Mouse (Mus musculus): ENCODE measurements around the gene Lypd6.

The Lypd6 gene

DNA sequence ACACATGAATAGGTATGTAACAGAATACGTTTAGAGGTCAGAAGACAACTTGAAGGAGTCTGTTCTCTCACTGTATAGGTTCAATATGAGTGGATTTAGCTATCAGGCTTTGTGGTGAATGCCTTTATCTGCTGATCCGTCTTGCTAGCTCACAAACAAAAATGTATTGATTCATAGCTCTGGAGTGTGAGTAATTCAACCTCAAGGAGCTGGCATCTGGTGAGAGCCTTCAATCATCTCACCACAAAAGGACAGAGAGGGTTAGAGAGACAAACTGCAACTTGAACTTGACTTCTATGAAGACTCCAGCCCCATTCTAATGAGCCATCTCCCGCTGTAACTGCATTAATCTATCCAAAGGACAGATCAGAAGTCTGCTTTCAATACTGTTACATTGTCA, 40.6 kb downstream of the Lypd6 start:
- DNase-seq (ENCODE audit: low spot score in 2 of 2): no peak

DNA sequence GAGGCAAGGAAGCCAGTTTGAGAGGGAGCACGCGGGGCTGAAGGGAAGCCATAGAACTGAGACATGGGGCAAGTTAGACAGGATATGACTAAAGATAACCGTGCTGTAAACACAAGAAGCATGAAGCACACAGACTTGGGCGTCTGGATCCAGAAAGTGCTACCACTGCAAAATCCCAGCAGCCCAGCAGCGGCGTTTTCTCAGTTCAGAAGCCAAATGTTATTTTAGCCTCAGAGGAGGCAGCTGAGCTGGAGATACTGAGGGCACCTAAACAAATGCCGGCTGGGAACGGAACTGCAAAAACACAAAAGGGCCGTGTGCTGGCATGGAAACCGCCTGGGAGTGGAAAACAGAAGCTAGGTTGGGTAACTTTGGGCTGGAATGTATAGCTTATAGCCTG, 43.9 kb downstream of the Lypd6 start:
- DNase-seq (ENCODE audit: low spot score in 2 of 2): no peak

DNA sequence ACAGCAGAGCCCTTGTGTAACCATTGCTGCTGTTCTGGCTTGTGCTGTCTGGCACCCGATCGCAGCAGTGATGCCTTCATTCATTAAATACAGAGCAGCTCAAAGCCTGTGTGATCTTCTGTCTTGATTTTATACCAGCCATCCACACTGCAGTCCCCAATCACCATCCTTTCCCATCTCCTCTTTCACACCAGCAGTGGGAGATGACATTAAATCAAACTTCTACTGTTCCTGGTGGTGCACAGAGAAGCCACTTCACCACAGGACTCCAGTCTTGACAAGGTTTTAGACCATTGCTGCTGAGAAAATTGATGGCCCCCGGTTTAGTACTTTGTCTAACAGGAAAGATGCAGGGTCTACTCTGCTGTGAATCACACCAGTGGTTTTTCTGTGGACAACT, 44.9 kb downstream of the Lypd6 start:
- no peak for DNase-seq (ENCODE audit: low spot score in 2 of 2)

DNA sequence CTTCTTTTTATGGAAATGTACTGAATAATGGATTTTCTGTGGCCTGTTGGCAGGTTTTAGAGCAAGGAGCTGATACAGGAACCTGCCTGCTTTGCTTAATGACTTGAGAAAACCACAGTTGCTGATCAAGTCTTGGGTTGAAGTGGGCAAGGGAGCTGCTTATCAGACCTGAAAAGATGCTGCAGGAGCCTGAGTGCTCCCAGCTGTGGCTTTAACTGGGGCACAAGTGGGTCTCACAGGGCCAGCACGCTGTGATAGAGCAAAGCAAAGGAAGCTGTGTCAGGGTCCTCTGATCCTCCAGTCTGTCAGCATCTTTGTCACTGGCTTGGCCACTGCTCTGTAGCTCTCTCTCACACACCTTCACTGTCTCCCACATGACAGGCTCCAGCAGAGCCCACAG, 45.4 kb downstream of the Lypd6 start:
- no peak for DNase-seq (ENCODE audit: low spot score in 2 of 2)

DNA sequence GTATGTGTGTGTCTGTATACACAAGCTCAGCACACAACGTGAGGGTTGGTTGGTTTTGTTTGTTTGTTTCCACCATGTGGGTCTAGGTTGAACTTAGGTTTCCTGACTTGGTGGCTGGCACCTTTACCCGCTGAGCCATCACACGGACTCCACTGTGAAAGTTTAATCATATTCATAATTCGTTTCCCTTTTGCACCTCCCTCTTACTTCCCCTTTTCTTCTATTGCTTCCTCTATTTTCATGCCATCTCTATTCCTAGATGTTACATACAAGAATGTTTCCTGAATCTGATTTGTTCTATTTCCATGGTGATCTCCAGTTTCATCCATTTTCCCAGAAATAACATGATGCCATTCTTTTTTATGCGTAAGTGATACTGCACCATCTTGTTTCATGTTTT, 46.2 kb downstream of the Lypd6 start:
- no peak for DNase-seq (ENCODE audit: low spot score in 2 of 2)

DNA sequence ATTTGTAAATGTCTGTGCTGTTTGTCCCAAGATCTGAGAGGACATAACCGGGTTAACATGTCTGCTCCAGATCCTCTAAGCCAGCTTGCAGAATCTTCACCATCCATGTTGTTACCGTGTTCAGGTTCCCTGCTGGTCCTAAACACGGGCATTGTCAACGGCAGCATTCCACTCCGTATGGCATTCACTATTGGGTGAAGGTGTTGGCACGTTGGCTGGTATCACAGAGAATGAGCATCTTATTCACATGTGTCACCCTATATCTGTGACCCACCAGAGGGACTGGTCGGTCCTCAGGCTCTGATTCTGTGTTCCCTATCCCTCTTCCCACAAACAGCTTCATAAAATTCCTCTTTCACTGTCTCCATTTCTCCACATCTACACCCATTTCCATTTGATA, 52.9 kb downstream of the Lypd6 start:
- DNase-seq (ENCODE audit: low spot score in 2 of 2): no peak

DNA sequence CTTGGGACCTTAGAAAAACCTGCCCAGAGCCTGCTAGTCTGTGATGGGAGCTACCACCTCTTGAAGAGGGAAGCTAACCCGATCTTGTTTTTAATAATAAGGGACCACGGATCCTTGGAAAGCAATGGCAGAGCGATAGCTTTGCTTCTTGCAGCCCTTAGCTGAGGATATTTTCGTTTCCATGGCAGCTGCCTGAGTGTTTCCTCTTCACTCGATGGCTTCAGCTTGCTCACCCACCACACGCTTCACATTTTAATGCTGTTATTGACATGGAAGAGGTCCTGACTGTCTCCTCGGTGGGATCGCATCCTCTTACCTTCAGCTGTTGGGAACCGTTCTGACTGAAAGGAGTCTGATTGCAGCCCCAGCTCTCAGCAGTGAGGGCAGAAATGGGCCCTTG, 54.6 kb downstream of the Lypd6 start:
- no peak for DNase-seq (ENCODE audit: low spot score in 2 of 2)

DNA sequence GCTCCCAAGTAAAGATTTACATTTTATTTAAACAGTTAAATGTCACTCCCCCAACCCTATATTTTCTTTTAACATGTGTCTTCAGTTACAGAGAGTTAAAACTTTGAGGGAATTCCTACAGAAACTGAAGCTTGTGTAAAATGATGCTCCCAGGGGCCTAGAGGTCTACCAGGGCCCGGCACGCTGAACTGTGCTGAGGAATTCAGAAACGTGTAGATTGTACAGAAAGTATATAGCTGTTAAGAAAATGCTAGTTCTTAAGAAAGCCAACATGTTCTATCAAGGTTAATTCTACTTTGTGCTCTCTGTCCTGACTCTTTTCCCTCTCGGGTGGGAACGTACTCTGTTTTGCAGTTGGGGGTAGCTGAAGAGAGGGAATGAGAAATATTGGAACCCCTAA, 57.1 kb downstream of the Lypd6 start:
- no peak for DNase-seq (ENCODE audit: low spot score in 2 of 2)

DNA sequence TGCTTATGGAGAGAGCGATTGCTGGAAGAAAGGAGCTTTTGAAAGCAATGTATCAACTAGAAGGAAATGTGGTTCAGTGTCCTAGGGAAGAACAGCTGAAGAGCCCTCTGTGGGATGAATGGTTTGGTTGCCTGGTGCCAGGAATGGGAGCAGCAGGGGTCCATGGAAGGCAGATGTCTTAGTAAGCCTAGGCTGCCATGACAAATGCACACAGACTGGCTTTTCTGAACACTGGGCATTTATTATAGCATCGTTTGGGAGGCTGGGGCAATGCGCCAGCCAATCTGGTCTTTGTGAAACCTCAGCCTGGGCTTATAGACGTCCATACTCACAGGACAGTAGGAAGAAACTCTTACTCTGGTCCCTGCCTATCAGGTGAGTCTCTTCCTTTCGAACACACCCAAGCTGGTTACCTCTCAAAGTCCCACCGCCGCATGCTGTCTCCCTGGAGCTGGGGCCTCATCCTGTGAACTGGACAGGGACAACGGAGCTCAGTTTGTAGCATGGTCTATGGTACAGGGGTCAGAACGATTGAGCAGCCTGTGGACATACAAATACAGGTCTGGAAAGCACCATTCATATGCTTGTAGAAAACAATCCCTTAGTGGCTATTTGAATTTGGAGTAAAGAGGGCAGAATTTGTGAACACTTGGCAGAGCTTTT, 61.4 kb downstream of the Lypd6 start:
- DNase-seq (ENCODE audit: low spot score in 2 of 2): no peak

DNA sequence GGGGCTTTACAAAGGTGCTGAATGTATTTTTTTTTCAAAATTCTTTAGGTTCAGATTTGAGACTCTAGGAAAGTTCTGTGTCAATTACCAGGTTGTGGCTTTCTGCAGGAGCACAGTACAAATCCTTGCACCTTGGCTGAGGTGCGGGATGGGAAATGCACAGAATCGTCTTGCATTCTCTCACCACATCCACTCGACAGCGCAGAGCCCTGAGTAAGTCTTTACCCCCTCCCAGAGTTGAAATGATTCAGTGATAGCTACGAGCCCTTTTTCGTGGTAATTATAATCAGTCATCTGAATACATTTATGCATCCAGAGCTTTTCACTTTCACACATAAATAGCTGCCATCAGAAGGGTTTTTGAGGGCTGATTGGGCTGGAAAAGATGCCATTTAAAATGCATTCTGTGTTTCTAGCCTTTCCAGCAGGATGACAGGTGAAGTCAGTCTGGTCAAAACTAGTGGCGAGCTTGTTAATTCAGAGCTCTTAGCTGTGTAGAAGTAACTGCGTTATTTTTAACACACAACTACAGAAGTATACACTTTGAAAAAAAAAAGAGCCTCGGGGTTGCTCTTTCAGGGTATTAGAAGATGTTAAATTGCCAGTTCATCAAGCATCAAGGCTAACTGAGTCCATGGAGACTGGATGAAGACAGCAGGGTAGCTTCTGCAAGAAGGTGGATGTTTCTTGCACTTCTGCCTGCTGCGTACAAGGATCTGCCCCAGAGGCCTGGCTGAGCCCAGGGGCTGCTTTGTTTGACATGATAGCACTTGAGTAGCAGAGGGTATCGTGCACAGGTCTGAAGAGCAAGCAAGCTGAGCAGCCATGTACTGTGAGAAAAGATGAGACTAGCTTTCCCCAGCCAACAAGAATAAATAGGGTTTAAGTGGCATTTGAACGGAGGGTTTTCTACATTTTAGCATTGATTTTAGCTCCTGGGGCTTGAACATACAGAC, 62.4 kb downstream of the Lypd6 start:
- no peak for DNase-seq (ENCODE audit: low spot score in 2 of 2)

DNA sequence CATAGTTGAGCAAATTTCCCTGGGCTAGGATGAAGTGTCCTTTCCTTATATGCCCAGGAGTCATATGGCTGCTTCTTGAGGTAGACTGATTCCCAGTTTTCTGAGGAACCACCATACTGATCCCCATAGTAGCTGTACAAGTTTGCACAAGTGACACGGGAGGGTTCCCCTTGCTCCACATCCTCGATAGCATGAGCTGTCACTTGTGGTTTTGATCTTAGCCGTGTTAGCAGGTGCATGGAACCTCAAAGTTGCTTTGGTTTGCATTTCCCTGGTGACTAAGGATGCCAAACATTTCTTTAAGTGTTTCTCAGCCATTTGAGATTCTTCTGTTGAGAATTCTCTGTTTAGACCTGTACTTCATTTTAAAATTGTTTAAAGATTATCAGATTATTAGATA, 64.4 kb downstream of the Lypd6 start:
- DNase-seq (ENCODE audit: low spot score in 2 of 2): no peak

DNA sequence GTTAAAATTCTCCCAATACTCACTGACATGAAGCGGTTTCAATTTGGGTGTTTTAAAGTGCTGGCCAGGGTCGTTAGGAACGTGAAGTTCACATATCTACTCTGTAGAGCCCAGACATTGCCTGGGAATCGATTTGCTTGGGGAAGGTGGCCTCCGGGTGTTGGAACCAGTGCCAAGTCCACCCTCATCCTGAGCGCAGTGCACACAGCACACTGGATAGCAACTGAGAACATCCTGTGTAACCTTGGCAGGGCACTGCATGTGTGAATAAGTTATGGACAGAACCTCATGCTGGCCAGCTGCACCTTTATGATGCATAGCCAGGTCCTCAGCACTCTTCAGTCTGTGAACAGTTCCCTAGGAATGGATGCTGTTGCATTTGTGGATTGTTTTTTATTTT, 77.4 kb downstream of the Lypd6 start:
- no peak for DNase-seq (ENCODE audit: low spot score in 2 of 2)

DNA sequence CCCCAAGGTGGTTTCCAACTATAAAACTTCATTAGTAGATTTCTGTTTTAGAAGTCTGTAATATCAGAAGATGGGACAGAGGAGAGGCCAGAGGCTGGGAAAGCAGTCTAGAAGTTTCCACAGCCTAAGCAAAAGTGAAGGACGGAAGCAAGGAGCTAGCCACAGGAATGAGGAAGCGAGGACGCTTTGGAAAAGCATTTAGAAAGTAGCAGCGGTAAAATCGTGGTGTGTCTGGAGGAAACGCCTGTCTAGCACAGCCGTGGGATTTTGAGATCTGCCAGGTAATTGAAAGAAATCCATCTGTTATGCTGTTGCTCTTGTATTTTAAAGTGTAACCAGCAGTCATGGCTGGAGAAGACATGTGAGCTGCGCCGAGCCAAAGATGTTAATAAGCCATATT, 81.1 kb downstream of the Lypd6 start:
- no peak for DNase-seq (ENCODE audit: low spot score in 2 of 2)

DNA sequence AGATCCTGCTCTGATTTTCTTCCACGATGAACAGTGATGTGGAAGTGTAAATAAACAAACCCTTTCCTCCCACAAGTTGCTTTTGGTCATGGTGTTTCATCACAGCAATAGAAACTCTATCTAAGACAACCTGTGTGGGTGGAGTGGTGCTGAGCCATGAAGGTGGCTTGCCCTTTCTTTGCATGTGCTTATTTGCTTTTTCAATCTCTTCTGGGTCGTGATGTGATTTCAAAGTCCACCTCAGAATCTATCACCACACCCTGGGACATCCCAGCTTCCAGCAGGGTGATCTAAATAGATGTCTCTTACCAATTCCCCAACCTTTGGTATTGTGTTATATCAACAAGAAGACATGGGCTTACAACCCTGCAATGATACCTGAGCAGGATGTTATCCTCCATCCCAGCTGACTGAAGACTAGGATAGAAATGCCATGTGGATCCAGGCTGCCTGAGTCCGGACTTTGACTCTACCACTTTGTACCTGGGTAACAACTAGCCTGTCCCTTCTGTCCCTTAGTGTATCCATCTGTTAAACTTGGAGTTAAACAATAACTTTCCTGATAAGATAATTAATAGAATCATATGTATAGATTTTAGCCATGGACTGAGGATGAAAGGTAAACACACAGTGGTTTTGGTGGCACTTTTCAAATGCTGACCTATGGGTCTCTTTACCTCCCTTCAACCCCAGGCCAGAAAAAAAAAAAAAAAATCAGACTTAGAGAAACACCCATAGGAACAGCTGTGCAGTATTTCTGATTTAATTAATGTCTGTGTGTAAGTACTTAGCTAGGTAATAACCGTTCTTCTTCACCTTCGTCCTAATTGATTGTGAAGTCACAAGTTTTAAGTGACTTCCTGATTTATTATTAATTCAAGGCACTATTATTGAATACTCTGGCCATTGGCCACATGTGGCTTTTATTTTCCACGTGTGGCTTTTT, 83.3 kb downstream of the Lypd6 start:
- DNase-seq (ENCODE audit: low spot score in 2 of 2): no peak

DNA sequence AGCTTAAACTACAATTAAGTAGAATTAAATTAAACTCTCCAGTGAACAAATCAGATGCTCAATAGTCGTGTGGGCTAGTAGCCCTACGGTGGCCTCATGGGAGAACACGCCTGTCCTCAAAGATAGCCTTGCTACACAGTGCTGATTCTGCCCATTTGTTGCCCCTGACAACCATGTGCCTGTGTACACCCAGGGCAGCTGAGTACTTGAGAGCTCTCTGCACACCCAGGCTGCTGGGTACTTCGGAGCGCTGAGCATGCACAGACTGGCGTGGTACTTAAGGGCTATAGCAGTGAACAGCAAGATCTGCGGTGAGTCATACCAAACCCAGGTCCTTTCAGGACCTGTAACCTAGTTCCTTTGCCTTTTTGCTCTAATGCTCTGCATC, 84.0 kb downstream of the Lypd6 start:
- no peak for DNase-seq (ENCODE audit: low spot score in 2 of 2)

DNA sequence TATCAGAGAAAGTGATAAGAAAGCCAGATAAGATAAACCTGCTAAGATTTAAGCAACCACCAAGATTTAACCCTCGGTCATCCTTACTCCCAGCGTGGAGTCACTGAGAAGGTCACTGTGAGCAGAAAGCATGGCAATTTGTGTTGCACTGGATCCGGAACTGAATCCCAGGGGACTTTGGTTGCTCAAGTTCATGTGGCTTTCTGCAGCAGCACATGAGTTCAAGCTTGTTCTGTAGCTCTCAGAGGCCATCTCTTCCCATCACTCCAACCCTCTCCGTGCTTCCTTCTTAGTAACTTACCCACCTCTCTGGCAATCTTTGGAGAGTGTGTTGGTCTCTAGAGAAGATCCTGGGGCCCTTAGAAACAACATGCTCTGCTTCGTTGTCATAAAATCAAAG, 84.6 kb downstream of the Lypd6 start:
- no peak for DNase-seq (ENCODE audit: low spot score in 2 of 2)

DNA sequence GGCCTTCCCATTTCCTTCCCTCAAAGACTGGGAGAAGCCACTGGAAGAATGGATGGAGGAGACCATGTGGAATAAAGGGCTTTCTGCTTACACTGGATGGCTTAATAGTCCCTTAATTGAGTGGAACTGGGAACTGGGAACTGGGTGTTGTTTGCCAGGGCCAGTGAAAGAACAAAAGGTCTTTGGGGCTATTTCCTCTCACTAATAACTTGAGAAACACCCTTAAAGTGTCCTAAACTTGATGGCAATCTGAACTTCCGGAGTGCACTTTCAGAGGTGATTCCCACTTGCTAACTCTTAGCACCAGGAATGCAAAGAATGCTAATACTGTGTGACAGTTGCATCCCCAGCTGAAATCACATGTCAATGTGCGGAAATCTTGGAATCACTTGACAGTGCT, 85.2 kb downstream of the Lypd6 start:
- no peak for DNase-seq (ENCODE audit: low spot score in 2 of 2)

DNA sequence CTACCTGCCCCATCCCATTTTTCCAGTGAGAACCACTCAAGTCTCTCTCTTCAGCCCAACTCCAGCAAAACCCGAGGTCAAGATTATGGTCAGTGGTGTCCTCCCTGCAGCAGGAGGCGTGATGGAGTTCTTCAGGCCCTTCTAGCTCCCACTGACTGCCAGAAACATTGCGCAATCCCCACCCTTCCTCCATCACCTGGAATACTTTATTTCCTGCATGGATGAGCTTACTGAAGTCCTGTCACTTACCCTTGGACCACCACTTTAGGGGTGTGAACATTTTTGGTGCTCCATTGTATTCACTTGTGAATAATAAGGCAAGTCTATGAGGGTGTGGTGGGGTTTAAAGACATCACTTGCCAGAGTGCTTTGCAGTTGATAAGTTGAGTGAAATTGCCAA, 85.7 kb downstream of the Lypd6 start:
- DNase-seq (ENCODE audit: low spot score in 2 of 2): no peak

DNA sequence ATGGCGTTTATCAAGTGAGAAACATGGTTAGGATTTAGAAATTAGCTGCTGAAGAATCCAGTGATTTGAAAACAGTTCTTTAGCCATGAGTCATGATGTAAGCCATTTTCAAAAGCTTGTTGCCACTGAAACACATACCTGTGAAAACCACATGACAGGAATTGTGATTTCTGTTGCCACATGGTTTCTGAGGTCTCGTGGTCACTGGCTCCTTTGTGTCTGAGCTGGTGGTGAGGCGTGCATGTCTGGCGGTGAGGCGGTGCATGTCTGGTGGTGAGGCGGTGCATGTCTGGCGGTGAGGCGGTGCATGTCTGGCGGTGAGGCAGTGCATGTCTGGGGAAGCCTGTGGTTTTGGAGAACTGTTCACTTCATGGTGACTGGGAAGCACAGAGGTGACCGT, 89.8 kb downstream of the Lypd6 start:
- no peak for DNase-seq (ENCODE audit: low spot score in 2 of 2)

DNA sequence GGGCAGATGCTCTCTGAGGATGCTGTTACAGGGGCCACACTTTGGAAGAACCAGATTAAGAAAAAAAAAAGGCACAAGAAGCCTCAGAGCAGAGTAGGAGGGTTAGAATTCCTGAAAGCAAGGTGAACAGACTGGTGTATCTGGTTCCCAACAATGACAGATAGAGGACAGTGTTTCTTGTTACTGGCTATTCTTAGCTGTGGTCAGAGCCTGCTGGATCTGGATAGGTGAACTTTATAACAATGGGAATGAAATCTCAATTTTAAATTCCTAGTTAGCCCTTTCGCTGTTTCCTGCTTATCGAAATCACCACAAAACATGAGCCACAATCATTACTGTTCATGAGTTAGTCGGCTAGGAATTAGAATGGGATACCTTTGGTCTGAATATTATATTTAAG, 93.8 kb downstream of the Lypd6 start:
- no peak for DNase-seq (ENCODE audit: low spot score in 2 of 2)

DNA sequence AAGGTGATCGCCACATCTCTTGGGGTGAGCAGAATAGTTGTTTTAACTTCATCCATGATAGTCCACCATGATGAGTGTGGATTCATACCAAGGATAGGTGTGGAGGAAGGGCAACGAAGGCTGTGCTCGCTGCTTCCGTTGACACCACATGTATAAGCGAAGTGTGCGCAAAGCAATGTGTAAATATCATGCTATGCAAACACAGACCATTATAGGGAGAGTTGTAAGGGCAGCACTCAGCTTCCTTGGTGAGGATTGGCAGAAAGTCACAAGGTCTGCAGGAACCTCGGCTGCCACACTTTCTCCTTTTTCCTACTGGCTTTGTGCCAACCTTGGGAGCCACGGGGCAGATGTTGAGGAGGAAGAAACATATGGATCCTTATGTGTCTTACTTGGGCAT, 97.4 kb downstream of the Lypd6 start:
- no peak for DNase-seq (ENCODE audit: low spot score in 2 of 2)

DNA sequence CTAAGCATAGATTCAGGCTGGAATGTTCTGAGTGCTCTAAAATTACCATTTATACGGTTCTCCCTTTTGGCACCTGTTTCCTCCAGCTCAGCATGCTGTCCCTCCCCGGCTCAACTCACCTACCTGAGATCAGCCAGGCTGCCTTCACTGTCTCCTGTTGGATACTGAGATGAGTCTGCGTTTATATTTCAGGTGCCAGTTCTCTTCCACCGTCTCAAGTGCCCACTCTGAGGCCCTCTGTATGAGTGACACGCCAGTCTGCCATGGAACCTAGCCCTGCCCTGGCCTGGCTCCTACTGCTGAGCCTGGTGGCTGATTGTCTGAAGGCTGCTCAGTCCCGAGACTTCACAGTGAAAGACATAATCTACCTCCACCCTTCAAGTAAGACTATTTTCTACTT, 99.0 kb downstream of the Lypd6 start:
- DNase-seq (ENCODE audit: low spot score in 2 of 2): no peak
